Mouse (Mus musculus): ENCODE results near the gene Nmi. TPM values are rescaled to one million over a fixed set of nuclear protein-coding genes. Genes with fewer than 3 reads are reported as not detected.

Nmi gene
- polyA plus RNA-seq, 1 experiment from 2014 or later, result 7.7 TPM

DNA sequence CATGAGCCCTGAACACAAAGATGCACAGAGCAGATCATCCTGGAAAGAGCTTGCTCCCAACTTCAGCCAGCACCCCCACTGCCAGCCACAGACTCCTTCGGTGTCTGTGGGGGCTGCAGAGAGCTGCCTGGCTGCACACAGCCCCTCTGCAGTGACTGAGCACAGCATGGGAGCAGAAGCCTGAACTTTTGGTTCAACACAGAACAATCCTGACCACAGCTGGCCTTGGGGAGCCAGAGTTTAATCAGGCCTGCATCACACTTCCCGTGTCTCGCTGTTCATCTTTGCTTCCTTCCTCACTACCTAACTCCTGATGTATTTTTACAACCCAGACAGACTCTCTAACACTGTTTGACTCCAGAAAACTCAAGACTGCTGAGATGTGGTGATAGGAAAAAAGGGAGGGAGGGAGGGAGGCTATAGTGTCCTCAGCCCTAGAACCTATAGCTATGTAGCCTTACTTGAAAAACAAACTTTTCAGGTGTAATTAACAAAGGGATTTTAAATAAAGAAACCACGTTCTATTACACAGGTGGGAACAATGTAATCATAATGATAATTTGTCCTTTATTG is 65.7 kb downstream of the Nmi start:
- H3K27ac ChIP-seq (ENCODE audit: low read depth, low read length), result no peak overlapping the region
- WGBS, result 54% methylated on average over 4 of the region's 4 CpGs
- no peaks in the 10 kb centered on the region for H3K36me3 ChIP-seq (ENCODE audit: control insufficient read depth, insufficient read depth, low read length)
- no peaks in the 10 kb centered on the region for H3K9me3 ChIP-seq (ENCODE audit: control insufficient read depth, low read length)
- H3K9ac ChIP-seq (ENCODE audit: low read depth, low read length), result no peak overlapping the region
- DNase-seq (ENCODE audit: low spot score) (no peak), ATAC-seq (ENCODE audit: low FRiP score) (no peak)
- H3K4me1 ChIP-seq (replicated peaks; ENCODE audit: control insufficient read depth, insufficient read depth, low read length), result no peaks in the 10 kb centered on the region
- no peak overlapping the region for H3K4me2 ChIP-seq (replicated peaks; ENCODE audit: low read depth, low read length)
- H3K4me3 ChIP-seq (ENCODE audit: low read depth, low read length), result no peak overlapping the region
- H3K27me3 ChIP-seq (ENCODE audit: control insufficient read depth, insufficient read depth, low read length), result no peaks in the 10 kb centered on the region

DNA sequence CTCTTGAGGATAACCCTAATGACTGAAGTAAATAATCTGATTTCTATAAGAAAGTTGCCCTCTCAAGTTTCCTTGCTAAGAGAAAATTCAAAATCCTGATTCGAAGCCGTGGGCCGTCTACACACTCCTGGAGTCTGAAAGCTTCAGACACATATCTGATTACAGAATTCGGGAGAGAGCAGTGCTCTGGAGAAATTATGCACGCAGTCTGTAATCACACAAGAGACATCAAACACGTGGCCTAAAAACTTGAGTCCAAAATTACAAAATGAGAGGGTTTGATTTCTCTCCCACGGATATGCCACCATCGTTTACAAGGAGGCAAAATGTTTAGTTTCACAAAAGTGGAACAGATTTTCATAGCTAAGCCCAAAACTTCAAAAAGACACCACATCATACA is 67.7 kb downstream of the Nmi start:
- H3K27ac ChIP-seq (ENCODE audit: low read depth, low read length), result no peak overlapping the region
- ATAC-seq (ENCODE audit: low FRiP score) (no peak), DNase-seq (ENCODE audit: low spot score) (no peak)

More for the DNA sequence above, 67.7 kb downstream of the Nmi start:
- Histone ChIP-seq H3K4me3 (ENCODE audit: low read depth, low read length) (no peak overlapping the region), H3K9me3 (ENCODE audit: control insufficient read depth, low read length) (no peaks in the 10 kb centered on the region), H3K27me3 (ENCODE audit: control insufficient read depth, insufficient read depth, low read length) (no peaks in the 10 kb centered on the region), H3K9ac (ENCODE audit: low read depth, low read length) (no peak overlapping the region), H3K36me3 (ENCODE audit: control insufficient read depth, insufficient read depth, low read length) (no peaks in the 10 kb centered on the region), H3K4me1 (replicated peaks; ENCODE audit: control insufficient read depth, insufficient read depth, low read length) (no peaks in the 10 kb centered on the region), H3K4me2 (replicated peaks; ENCODE audit: low read depth, low read length) (no peak overlapping the region)
- WGBS, result 80% methylated on average over 8 of the region's 8 CpGs

Other genes starting within 250 kb of the Nmi start
- gene Rbm43, start 38.3 kb downstream of the Nmi start, polyA plus RNA-seq (2014; fragmentation: Nextera tagmentation; extraction: Ambion mirVana), result 6.9 and 10.4 TPM in 2 replicates
- gene Tnfaip6, start 64.5 kb upstream of the Nmi start, polyA plus RNA-seq (2014; fragmentation: Nextera tagmentation; extraction: Ambion mirVana), result 30.1 and 31.2 TPM in 2 replicates
- 46.7 and 47.7 TPM in 2 replicates for gene Rif1, start 99.3 kb upstream of the Nmi start, polyA plus RNA-seq (2014; fragmentation: Nextera tagmentation; extraction: Ambion mirVana)

Measured in hindbrain, embryonic 11.5 days (tissue).